Mouse (Mus musculus): Measurements from ENCODE around the gene Nrm. TPM values are rescaled to one million over a fixed set of nuclear protein-coding genes. Genes with fewer than 3 reads are reported as not detected.

The Nrm gene
- total and polyA plus RNA-seq, 3 experiments = 1.8 to 5.6 (median 1.8) TPM

- no peaks in the 10 kb centered on the region for H3K27me3 ChIP-seq (ENCODE audit: control insufficient read depth, insufficient read depth, low read length)
- no peaks in the 10 kb centered on the region for H3K79me2 ChIP-seq (replicated peaks; ENCODE audit: control insufficient read depth, insufficient read depth, low read length)
- no peaks in the 10 kb centered on the region for H3K36me3 ChIP-seq (ENCODE audit: control insufficient read depth, insufficient read depth, low read length)
- no peak for DNase-seq
- TF ChIP-seq EP300 (IDR thresholded peaks at IDR 0.05; ENCODE audit: insufficient read depth, low read depth, low read length) = no peak
- TF ChIP-seq POLR2A (IDR thresholded peaks at IDR 0.05; ENCODE audit: insufficient read depth, low read depth, low read length) = no peak
- no peak for TF ChIP-seq CTCF (IDR thresholded peaks at IDR 0.05)
- H3K27ac ChIP-seq = peak overlapping the region; percentile 98
- H3K9ac ChIP-seq (ENCODE audit: low read depth, low read length) = peak overlapping the region; percentile 90
- H3K4me1 ChIP-seq (ENCODE audit: control insufficient read depth, insufficient read depth, low read length) = peaks cover 3% of the 10 kb centered on the region; the same call in 1 of the 2 replicates
- WGBS = 3% methylated on average over 11 of the region's 11 CpGs
- H3K4me3 ChIP-seq = peak overlapping the region; percentile 78
- intact Hi-C loops (cut with DNase I) = loop anchor here (2.0 to 10.0 kb wide), 2 partner anchors 38 to 222 kb away; partner anchors contain the start of genes Gm6034 and H2-T22
Observed at GRCm38 (mm10) chr17:35822564-35822963, 38.6 kb upstream of the Nrm start.

DNA sequence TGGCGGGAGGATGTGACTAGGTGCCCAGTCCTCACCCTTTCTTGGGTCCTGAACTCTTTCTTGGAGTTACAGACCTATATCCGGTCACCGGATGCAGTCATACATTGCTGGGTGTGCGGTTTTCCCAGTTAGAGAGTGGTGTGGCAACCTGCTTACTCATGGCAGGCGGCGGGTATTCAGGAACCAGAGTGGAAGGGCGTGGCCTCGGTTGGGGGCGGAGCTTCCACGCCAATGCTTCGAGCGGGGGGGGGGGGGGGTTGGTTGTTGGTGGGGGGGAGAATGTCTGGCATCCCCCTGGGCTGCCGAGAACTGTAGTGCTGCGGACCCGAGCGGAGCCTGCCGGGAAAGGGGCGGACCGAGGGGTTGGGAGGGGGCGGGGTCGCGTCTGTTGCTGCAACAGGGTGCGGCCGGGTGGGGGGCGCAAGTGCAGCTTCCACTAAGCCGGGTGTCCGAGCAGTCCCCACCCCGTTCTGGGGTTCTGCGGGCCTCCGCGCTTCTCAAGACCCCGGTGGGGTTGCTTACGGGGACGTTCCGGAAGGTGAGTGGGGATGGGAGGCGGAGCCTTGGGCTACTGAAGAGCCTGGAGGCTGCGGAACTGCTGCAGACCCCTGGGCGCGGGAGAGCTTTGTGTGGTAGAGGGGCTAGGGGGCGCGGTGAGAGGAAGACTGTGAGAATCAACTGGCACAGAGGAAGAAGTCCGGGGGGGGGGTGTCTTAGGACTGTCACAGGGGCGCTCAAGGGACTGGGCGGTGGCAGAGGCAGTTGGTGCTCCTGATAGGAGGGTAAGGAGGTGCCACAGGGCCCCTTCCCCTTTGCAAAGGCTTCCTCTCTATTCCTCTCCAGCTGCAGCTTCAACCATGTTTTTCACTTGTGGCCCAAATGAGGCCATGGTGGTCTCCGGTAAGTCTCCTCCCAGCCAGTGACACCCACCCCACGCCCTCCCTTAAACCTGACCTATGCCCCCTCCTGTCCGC, 37.9 kb upstream of the Nrm start, which contains the start of gene Flot1:
Gene Flot1, plus strand, starts transcription at position 267 of the 974 bp plus-strand sequence.
- TF ChIP-seq EP300 (IDR thresholded peaks at IDR 0.05; ENCODE audit: insufficient read depth, low read depth, low read length) = peak; percentile 61; the same call in 1 of the 2 replicates
- peak; percentile 85 for TF ChIP-seq POLR2A (IDR thresholded peaks at IDR 0.05; ENCODE audit: insufficient read depth, low read depth, low read length)
- TF ChIP-seq CTCF (IDR thresholded peaks at IDR 0.05) = 0 out of 2 replicates have a peak, but pooled peaks have one; percentile 6
- no peaks in the 10 kb centered on the region for H3K79me2 ChIP-seq (replicated peaks; ENCODE audit: control insufficient read depth, insufficient read depth, low read length)
- H3K9ac ChIP-seq (ENCODE audit: low read depth, low read length) = peak within 1 kb of the TSS; percentile 90
- peak within 1 kb of the TSS; percentile 98 for H3K27ac ChIP-seq
- intact Hi-C loops (cut with DNase I) = loop anchor here (1.0 to 10.0 kb wide), 3 partner anchors 13 to 222 kb away; partner anchors contain the start of genes Gm6034 and H2-T22
- WGBS = 2% methylated on average over 41 of the region's 47 CpGs
- no peaks in the 10 kb centered on the region for H3K27me3 ChIP-seq (ENCODE audit: control insufficient read depth, insufficient read depth, low read length)
- H3K4me1 ChIP-seq (ENCODE audit: control insufficient read depth, insufficient read depth, low read length) = peaks cover 3% of the 10 kb centered on the region; the same call in 1 of the 2 replicates
- DNase-seq = peak; percentile 89 to 90
- H3K4me3 ChIP-seq = peak within 1 kb of the TSS; percentile 78
- H3K36me3 ChIP-seq (ENCODE audit: control insufficient read depth, insufficient read depth, low read length) = no peaks in the 10 kb centered on the region

- no peaks in the 10 kb centered on the region for H3K79me2 ChIP-seq (replicated peaks; ENCODE audit: control insufficient read depth, insufficient read depth, low read length)
- H3K36me3 ChIP-seq (ENCODE audit: control insufficient read depth, insufficient read depth, low read length) = no peaks in the 10 kb centered on the region
- H3K4me3 ChIP-seq = no peak overlapping the region
- peak in 1 of 2 experiments; percentile 46 for DNase-seq
- TF ChIP-seq POLR2A (IDR thresholded peaks at IDR 0.05; ENCODE audit: insufficient read depth, low read depth, low read length) = no peak
- TF ChIP-seq CTCF (IDR thresholded peaks at IDR 0.05) = peak; percentile 57
- no peak overlapping the region for H3K9ac ChIP-seq (ENCODE audit: low read depth, low read length)
- intact Hi-C loops (cut with DNase I) = loop anchor here (10.0 kb wide), 1 partner anchor 220 kb away; the partner anchor contains the start of genes Gm6034 and H2-T22
- no peak overlapping the region; the same call in 1 of the 2 replicates for H3K27ac ChIP-seq
- no peaks in the 10 kb centered on the region for H3K27me3 ChIP-seq (ENCODE audit: control insufficient read depth, insufficient read depth, low read length)
- H3K4me1 ChIP-seq (ENCODE audit: control insufficient read depth, insufficient read depth, low read length) = peaks cover 3% of the 10 kb centered on the region; the same call in 1 of the 2 replicates
- 75% methylated on average over 7 of the region's 7 CpGs for WGBS
Observed at GRCm38 (mm10) chr17:35824402-35824801, 36.7 kb upstream of the Nrm start.

DNA sequence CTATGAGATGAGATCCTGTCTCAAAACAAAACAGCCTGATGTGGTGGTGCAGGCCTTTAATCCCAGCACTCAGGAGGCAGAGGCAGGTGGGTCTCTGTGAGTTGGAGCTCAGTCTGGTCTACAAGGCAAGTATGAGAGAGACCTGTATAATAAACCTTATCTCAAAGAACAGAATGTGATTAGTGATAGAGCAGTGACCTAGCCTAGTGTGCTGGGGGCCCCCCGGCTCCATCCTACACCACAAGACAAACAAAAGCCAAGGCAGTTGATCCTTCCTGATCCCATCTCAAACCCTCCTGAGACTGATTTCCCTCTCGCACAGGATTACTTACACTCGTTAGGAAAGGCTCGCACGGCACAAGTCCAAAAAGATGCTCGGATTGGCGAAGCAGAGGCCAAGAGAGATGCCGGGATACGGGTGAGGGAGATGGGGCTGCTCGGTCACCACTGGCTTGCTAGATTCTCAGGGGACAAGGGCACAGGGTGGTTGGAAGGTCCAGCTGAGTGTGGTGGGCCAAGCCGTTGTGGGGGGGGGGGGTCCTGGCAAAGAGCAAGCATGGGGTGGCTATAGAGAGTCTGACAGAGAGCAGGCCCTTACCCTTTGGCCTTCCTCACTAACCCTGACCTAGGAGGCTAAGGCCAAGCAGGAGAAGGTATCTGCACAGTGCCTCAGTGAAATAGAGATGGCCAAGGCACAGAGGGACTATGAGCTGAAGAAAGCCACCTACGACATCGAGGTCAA, 35.8 kb upstream of the Nrm start:
- Histone ChIP-seq H3K79me2 (replicated peaks; ENCODE audit: control insufficient read depth, insufficient read depth, low read length) (no peaks in the 10 kb centered on the region), H3K4me1 (ENCODE audit: control insufficient read depth, insufficient read depth, low read length) (peaks cover 3% of the 10 kb centered on the region; the same call in 1 of the 2 replicates), H3K27me3 (ENCODE audit: control insufficient read depth, insufficient read depth, low read length) (no peaks in the 10 kb centered on the region)

DNA sequence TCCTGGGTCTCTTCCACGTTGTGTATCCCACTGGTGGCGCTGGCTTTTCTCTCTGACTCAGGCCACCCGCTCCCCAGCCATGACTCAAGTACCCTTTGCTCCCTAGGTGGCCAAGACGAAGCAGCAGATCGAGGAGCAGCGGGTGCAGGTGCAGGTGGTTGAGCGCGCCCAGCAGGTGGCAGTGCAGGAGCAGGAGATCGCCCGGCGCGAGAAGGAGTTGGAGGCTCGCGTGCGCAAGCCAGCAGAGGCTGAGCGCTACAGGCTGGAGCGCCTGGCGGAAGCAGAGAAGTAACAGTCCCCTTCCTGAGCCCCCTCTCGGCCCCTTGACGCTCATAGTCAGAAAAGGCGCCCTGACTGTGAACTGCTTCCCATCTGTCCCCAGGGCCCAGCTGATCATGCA, 31.4 kb upstream of the Nrm start:
- H3K79me2 ChIP-seq (replicated peaks; ENCODE audit: control insufficient read depth, insufficient read depth, low read length) = no peaks in the 10 kb centered on the region
- no peak overlapping the region for H3K27ac ChIP-seq
- no peaks in the 10 kb centered on the region for H3K27me3 ChIP-seq (ENCODE audit: control insufficient read depth, insufficient read depth, low read length)
- H3K4me3 ChIP-seq = no peak overlapping the region
- WGBS = 2% methylated on average over 21 of the region's 21 CpGs
- no peaks in the 10 kb centered on the region for H3K4me1 ChIP-seq (ENCODE audit: control insufficient read depth, insufficient read depth, low read length)
- peak; percentile 86 for DNase-seq
- TF ChIP-seq POLR2A (IDR thresholded peaks at IDR 0.05; ENCODE audit: insufficient read depth, low read depth, low read length) (no peak), EP300 (IDR thresholded peaks at IDR 0.05; ENCODE audit: insufficient read depth, low read depth, low read length) (peak; percentile 85), CTCF (IDR thresholded peaks at IDR 0.05) (peak; percentile 95)
- intact Hi-C loops (cut with DNase I) = loop anchor here (2.0 to 10.0 kb wide), 5 partner anchors 79 to 215 kb away; partner anchors contain the start of genes Gm6034, Gnl1 and H2-T22
- 0 out of 2 replicates have a peak overlapping the region, but pooled peaks have one; percentile 4 for H3K9ac ChIP-seq (ENCODE audit: low read depth, low read length)
- no peaks in the 10 kb centered on the region for H3K36me3 ChIP-seq (ENCODE audit: control insufficient read depth, insufficient read depth, low read length)

More for the DNA sequence above, 35.8 kb upstream of the Nrm start:
- intact Hi-C loops (cut with DNase I) = loop anchor here (5.0 to 10.0 kb wide), 2 partner anchors 167 to 220 kb away; partner anchors contain the start of genes Gm6034 and H2-T22
- Histone ChIP-seq H3K4me3 (no peak overlapping the region), H3K36me3 (ENCODE audit: control insufficient read depth, insufficient read depth, low read length) (no peaks in the 10 kb centered on the region), H3K9ac (ENCODE audit: low read depth, low read length) (no peak overlapping the region), H3K27ac (no peak overlapping the region)
- no peak for TF ChIP-seq POLR2A (IDR thresholded peaks at IDR 0.05; ENCODE audit: insufficient read depth, low read depth, low read length)
- no peak for TF ChIP-seq CTCF (IDR thresholded peaks at IDR 0.05)
- no peak for TF ChIP-seq EP300 (IDR thresholded peaks at IDR 0.05; ENCODE audit: insufficient read depth, low read depth, low read length)
- 88% methylated on average over 13 of the region's 13 CpGs for WGBS
- DNase-seq = no peak

All from heart, adult 2 months (tissue).